Mouse (Mus musculus) gastrocnemius, postnatal 10 days (tissue): ENCODE results near the gene Akr1b7. TPM values are rescaled to one million over a fixed set of nuclear protein-coding genes. Genes with fewer than 3 reads are reported as not detected.
"Not testable (repeated sequence)": the region's sequence is repeated elsewhere in the genome, so short reads cannot be mapped to it uniquely, and the experiment has no call there.

ENCODE experiments used
- DNase-seq: peaks from one replicate; pipeline ENCODE4 v3.0.0; 2021; ENCODE audit warnings: mixed read lengths
- long read RNA-seq, 2 experiments: library from polyadenylated mRNA; stranded (forward); transcript quantifications; one replicate each; pipeline ENCODE4 v2.0.0; 2021
- total RNA-seq, 2 experiments: library from RNA; stranded (reverse); gene quantifications; 2 replicates each; pipeline ENCODE4 v1.2.3; 2021

Akr1b7 gene
- not detected for total RNA-seq
- long read RNA-seq, experiment 1: 0 reads
- long read RNA-seq, experiment 2: 0 reads

- DNase-seq: no peak
Measured at GRCm38 (mm10) chr6:34412023-34412422, at the start of gene Akr1b7. Akr1b7 (plus strand) TSS chr6:34412334.

- DNase-seq: no peak
Measured at GRCm38 (mm10) chr6:34364217-34365136, 47.7 kb upstream of the Akr1b7 start.

GRCm38 (mm10) chr6:34367998-34368397 lies 44.1 kb upstream of the Akr1b7 start:
- no peak for DNase-seq

- DNase-seq: no peak
Measured at GRCm38 (mm10) chr6:34370081-34370480, 42.1 kb upstream of the Akr1b7 start.

- peak; percentile 78 for DNase-seq
Measured at GRCm38 (mm10) chr6:34371700-34372351, 40.3 kb upstream of the Akr1b7 start.

- DNase-seq: no peak
Measured at GRCm38 (mm10) chr6:34373841-34374240, 38.3 kb upstream of the Akr1b7 start.

- not testable (repeated sequence) for DNase-seq
Measured at GRCm38 (mm10) chr6:34375888-34376287, 36.2 kb upstream of the Akr1b7 start.

GRCm38 (mm10) chr6:34383401-34383800 lies 28.7 kb upstream of the Akr1b7 start:
- DNase-seq: no peak

GRCm38 (mm10) chr6:34384110-34384661 lies 27.9 kb upstream of the Akr1b7 start, which contains the start of gene Akr1b10:
Akr1b10 (plus strand) TSS chr6:34384218.
- peak; percentile 73 for DNase-seq

- DNase-seq: peak; percentile 61
Measured at GRCm38 (mm10) chr6:34384701-34385370, 27.3 kb upstream of the Akr1b7 start.

- no peak for DNase-seq
Measured at GRCm38 (mm10) chr6:34388420-34389156, 23.5 kb upstream of the Akr1b7 start.

- DNase-seq: no peak
Measured at GRCm38 (mm10) chr6:34395897-34396296, 16.2 kb upstream of the Akr1b7 start.

GRCm38 (mm10) chr6:34398431-34398830 lies 13.7 kb upstream of the Akr1b7 start:
- DNase-seq: no peak

GRCm38 (mm10) chr6:34399606-34400220 lies 12.4 kb upstream of the Akr1b7 start:
- DNase-seq: no peak

- no peak for DNase-seq
Measured at GRCm38 (mm10) chr6:34400696-34401095, 11.4 kb upstream of the Akr1b7 start.

- DNase-seq: no peak
Measured at GRCm38 (mm10) chr6:34406746-34407145, 5.4 kb upstream of the Akr1b7 start.

- DNase-seq: no peak
Measured at GRCm38 (mm10) chr6:34407403-34407802, 4.7 kb upstream of the Akr1b7 start.

GRCm38 (mm10) chr6:34412688-34413087 lies 554 bp downstream of the Akr1b7 start:
- DNase-seq: no peak

GRCm38 (mm10) chr6:34413386-34413785 lies 1.3 kb downstream of the Akr1b7 start:
- DNase-seq: not testable (repeated sequence)

- DNase-seq: no peak
Measured at GRCm38 (mm10) chr6:34416521-34416920, 4.4 kb downstream of the Akr1b7 start.

- no peak for DNase-seq
Measured at GRCm38 (mm10) chr6:34419071-34419470, 6.9 kb downstream of the Akr1b7 start.
